Mouse (Mus musculus): Measurements from ENCODE around the gene Faim.

DNA sequence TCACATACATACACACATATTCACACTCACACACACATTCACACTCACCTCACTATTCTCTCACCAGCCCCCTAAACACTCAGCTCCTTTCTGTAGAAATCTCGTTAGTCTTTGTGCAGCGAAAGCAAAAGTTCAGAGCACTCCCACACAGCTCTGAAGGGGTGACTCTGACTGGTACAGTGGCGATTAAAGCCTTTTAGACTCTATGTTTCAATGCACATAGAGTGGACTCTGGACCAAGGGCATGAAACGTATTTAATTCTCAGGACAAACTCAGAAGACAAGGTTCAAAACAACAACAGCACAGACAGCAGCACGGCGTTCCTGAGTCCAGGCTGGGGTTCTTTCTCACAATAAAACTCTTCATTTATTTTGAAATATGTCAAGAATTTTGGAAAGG is 31.5 kb downstream of the Faim start:
- TF ChIP-seq CTCF (IDR thresholded peaks at IDR 0.05; ENCODE audit: low read depth) (no peak), EP300 (optimal IDR thresholded peaks at IDR 0.05) (no peak)

Data from stomach, postnatal 0 days (tissue).